Mouse (Mus musculus) brain, embryonic 14.5 days (tissue): ENCODE measurements around the gene Rab13.

ENCODE experiments used
- CTCF ChIP-seq: fragments of 200-500 bp; IDR thresholded peaks from 2 replicates; pipeline ENCODE4 v1.5.1; 2012; ENCODE audit warnings: inconsistent platforms, mild to moderate bottlenecking, moderate library complexity, borderline replicate concordance; ENCODE audit not compliant: insufficient read depth, insufficient read length; ENCODE audit errors: extremely low read depth
- POLR2A ChIP-seq: fragments of 200-500 bp; IDR thresholded peaks from 2 replicates; pipeline ENCODE4 v1.6.1; 2012; ENCODE audit warnings: mild to moderate bottlenecking, inconsistent platforms, borderline replicate concordance; ENCODE audit not compliant: poor library complexity, insufficient read depth, insufficient read length, severe bottlenecking; ENCODE audit errors: extremely low read depth

DNA sequence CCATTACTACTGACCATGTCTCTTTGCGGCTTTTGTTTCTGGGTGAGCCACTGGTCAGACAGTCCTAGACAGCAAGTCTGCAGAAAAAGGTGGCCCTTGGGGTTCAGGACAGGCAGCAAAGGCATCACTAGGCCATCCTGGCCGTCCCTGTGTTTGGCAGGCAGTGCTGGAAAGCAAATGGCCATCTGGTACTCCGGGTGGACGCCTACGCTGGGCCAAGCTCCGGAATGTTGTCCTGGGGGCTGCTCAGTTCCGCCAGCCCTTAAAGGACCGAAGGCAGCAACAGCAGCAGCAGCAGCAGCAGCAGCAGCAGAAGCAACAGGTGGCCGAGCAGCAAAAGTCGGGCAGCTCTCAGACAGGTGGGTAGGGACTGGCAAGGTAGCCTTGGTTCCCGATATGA lies 61.8 kb downstream of the Rab13 start:
- TF ChIP-seq POLR2A = no peak
- TF ChIP-seq CTCF = no peak
